Mouse (Mus musculus) erythroid progenitor cell, adult 5-6 weeks (primary cell): ENCODE results near the gene Cox8c. TPM values are rescaled to one million over a fixed set of nuclear protein-coding genes. Genes with fewer than 3 reads are reported as not detected.

Experiments used
- ATAC-seq: replicated peaks from 2 replicates; pipeline ENCODE4 v1.8.0; 2016; ENCODE audit warnings: moderate number of reproducible peaks, mild to moderate bottlenecking, moderate TSS enrichment, inconsistent platforms; ENCODE audit not compliant: poor library complexity, low FRiP score, severe bottlenecking
- total RNA-seq, 2 experiments: library from RNA; stranded (forward) in 1 of 2; stranded (reverse) in 1 of 2; fragments of 150-400 nt in 1 of 2; fragments of 186-747, 209-891 nt in 1 of 2; gene quantifications; 2 replicates each; pipeline versions ENCODE4 v1.2.3 to v1.2.4; 2015 to 2017; ENCODE audit warnings: low replicate concordance in 2 of 2

Gene Cox8c
- not detected in 2 replicates for total RNA-seq (2015; ENCODE audit: low replicate concordance)
- total RNA-seq (2017; ENCODE audit: low replicate concordance) = not detected in 2 replicates

- no peak for ATAC-seq
Measured at GRCm38 (mm10) chr12:102899091-102899490, at the start of gene Cox8c. Gene Cox8c, plus strand, starts transcription at chr12:102899316.

- no peak for ATAC-seq
Measured at GRCm38 (mm10) chr12:102860806-102861205, 38.3 kb upstream of the Cox8c start.

DNA sequence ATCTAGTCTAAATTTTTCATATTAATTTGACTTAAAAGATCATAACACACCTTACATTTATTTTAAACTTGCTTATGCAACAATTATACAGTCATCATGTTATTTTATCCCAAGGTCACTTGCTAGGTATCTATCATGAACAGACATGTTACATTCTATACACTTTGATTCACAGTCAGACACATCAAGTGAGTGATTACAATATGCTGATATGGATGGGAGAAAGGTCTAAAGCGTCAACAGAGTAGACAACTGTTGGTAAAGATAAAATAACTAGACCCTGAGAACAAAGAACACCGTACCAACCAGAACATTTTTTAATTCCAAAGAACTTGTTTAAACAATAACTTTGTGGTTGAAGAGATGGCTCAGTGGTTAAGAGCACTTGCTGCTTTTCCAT is 29.3 kb upstream of the Cox8c start:
- ATAC-seq = no peak

- ATAC-seq = no peak
Measured at GRCm38 (mm10) chr12:102870527-102870926, 28.6 kb upstream of the Cox8c start.

GRCm38 (mm10) chr12:102877301-102878030 is 21.6 kb upstream of the Cox8c start:
- peak; percentile 51 for ATAC-seq

- peak; percentile 88 for ATAC-seq
Measured at GRCm38 (mm10) chr12:102878031-102878823, 20.9 kb upstream of the Cox8c start, which contains the start of gene Btbd7. Gene Btbd7, minus strand, starts transcription at chr12:102878471.

DNA sequence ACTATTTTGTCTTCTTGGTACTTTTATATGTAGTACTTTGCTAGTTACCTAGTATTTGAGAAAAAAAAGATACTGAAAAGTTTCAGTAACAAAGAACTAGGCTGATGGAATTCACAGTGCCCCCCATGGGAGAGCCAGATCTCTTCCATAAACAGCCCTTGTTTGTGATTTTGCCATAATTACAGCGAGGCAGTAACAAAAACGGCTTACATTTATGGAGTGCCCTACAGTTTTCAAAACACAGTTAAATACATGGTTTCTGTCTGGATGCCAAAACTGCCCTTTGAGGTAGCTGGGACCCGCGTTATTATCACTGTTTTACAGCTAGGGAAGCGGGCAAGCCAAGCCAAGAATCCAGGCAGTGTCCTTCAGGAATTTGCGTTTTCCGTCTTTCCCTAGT is 20.2 kb upstream of the Cox8c start:
- no peak for ATAC-seq

DNA sequence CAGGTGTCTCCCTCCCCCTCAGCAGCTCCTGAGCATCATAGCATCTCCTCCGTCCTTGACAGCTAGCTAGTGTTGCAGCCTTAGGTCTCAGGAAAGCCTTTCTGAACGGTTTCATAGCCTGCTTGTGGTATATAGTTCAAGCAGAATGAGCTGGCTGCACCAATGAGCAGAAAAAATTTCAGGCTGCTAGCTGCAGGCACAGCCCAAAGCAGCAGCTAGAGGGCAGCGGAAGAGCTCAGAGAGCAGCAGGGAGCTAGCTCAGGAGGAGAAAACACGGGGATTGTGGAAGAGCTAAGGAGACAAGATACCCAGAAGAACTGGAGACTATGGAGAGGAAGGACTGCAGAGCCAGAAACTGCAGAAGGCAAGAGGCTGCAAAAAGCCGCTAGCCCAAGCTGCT is 13.4 kb upstream of the Cox8c start:
- no peak for ATAC-seq

- ATAC-seq = no peak
Measured at GRCm38 (mm10) chr12:102887366-102887765, 11.8 kb upstream of the Cox8c start.

GRCm38 (mm10) chr12:102888568-102888967 is 10.5 kb upstream of the Cox8c start:
- ATAC-seq = no peak

GRCm38 (mm10) chr12:102908191-102908590 is 9.1 kb downstream of the Cox8c start:
- no peak for ATAC-seq

- ATAC-seq = no peak
Measured at GRCm38 (mm10) chr12:102916073-102916472, 17.0 kb downstream of the Cox8c start.

GRCm38 (mm10) chr12:102929764-102930163 is 30.6 kb downstream of the Cox8c start:
- ATAC-seq = no peak

GRCm38 (mm10) chr12:102930335-102930734 is 31.2 kb downstream of the Cox8c start:
- no peak for ATAC-seq

- ATAC-seq = no peak
Measured at GRCm38 (mm10) chr12:102930789-102931188, 31.7 kb downstream of the Cox8c start.

DNA sequence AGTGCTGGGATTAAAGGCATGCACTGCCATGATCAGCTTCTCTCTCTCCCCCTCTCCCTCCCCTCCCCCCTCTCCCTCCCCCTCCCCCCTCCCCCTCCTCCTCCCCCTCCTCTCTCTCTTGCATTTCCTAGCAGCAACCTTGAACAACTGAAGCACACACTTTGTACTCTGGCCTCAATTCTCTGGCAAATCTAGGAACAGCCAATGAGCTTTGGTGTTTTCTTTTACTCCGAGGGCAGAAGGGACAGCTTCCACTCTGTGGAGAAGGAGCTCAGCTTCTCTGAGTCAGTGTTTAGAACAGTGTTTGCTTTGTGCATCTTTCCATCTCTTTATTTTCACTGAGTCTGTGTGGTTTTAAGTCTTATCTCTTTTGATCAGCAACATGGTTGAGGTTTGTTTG is 36.8 kb downstream of the Cox8c start:
- no peak for ATAC-seq

DNA sequence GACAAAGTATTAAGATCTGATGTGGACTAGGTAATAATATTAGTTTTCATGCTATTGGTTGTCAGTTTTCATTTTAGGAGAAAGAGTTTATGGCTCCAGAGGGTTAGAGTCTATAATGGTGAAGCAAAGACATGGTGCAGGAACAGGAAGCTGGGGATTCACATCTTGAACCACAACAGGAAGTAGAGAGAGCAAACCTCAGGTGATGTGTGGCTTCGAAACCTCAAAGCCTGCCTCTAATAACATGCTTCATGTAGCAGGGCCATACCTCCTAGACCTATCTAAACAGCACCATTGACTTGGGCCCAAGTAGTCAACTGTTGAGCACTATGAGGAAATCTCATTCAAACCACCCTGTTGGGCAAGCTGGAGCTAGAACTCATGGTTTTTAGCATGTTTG is 46.5 kb downstream of the Cox8c start:
- no peak for ATAC-seq

- no peak for ATAC-seq
Measured at GRCm38 (mm10) chr12:102947826-102948225, 48.7 kb downstream of the Cox8c start.

DNA sequence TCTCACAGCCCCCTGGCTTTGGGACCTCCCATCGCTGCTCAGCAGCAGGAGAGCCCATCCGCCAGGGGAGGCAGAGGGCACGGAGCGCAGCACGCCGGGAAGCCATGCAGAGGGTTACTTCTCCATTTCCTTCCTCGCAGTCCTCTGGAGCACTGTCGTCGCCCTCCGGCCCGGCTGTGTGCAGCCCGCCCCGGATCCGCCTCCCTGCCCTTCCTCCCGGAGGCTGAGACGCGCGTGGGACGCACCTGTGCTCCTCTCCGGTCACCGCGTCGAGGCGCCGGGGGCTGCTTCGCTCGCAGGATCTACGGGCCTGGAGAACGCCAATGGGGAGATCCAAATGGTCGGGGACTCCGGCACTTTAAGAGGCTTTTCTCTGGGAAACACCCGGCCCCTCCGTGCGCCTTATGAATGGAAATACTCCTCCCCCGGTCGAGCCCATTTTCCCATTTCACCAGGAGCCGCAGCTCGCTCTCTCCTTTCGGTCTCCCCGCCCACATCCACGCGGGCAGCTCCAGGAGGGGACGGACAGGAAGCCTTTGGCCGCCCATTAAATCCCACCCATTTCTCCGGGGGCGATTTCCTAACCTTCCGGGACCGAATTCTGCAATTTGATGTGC is 49.8 kb downstream of the Cox8c start, which contains the start of gene Unc79:
Gene Unc79 (plus strand): TSS at position 82 of the 617 bp plus-strand sequence.
- ATAC-seq = no peak

DNA sequence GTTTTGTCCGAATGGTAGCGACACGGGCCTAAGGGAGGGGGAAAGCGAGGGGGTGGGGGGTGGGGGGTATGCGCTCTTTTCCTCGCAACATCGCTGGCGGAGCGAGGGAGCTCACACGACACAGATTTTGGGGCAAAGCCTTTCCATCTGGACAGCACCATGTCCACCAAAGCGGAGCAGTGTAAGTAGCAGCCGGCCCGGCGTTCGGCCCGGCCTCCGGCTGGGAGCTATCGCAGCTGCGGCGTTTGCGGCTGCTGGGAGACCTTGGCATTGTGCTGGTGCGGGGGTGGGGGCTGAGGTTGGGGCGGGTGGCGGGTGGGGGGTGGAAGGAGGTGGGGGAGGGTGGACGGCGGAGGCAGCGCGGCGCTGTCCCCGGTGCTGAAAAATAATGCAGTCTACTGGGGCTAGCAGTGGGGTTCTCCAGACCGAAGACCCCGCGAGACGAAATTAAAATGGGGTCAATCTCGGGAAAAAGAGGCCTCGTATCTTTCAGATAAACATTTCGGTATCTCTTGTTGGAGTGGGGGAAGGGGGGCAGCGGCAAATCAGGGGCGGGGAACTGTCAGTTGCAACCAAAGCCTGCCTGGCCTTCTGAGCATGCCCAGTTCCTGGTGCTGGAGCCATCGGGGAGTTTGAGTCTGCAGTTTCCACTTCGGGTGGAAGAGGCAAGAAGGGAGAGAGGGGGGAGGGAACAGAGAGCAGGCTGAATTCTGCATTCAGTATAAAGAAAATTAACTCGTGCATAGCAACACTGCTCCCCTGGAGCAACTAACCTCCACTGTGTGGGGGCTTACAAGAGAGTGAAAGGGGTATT is 50.5 kb downstream of the Cox8c start:
- no peak for ATAC-seq
